Mouse (Mus musculus) spleen, adult 12 weeks (tissue): ENCODE measurements at regions not wholly inside any gene's neighbourhood (a gene's known extent, or its start where the extent isn't known, plus 50 kb on each side); places are given as distances from the start of the nearest gene placed in this dataset.
A peak's percentile ranks its signal among the peaks of the same experiment; 100 is the strongest.

Experiments used
- DNase-seq: peaks from one replicate; pipeline ENCODE4 v3.0.0; 2022; ENCODE audit warnings: low spot score

DNA sequence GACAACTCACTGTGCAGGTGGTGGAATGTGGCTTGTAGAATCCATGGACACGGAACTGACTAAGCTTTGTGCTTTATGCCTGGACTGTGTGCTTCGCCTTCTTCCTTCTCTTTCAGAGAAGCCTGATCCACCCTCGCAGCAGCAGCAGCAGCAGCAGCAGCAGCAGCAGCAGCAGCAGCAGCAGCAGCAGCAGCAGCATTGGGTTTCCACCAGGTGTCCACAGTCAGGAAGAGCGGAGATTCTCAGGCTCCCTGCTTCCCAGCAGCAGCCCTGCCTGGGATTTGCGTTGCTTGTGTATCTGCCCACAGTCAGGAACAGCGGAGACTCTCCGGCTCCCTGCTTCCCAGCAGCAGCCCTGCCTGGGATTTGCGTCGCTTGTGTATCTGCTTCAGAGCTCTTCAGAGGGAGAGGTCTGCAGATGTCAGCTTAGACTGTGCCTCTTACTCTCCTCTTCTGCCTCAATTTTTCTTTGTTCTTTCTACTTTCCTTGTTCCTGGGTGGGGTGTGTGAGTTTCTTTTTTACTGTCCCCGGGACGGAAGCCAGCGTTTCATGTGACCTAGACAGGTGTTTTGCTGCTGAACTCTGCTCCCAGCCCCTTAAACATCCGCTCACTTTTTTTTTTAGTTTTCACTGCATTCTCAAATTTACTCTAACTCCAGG, 168.1 kb upstream of the Olig3 start:
- DNase-seq, result peak; percentile 8

DNA sequence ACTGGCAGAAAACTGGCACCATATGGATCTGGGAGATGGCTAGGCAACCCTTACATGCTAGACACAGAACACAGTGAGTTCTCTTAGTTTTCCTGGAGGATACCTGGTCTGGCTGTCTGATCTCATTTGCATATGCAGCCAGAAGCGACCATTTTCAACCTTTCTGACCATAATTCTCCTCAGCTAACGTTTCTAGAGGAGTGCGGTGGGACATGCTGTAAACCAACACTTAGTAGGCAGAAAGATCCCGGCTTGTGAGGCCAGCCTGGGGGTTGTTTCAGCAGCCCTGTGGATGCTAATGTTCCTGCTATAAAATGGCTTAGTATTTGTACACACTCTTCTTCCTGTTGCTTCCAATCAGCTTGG, 168.6 kb upstream of the Olig3 start:
- DNase-seq, result no peak

DNA sequence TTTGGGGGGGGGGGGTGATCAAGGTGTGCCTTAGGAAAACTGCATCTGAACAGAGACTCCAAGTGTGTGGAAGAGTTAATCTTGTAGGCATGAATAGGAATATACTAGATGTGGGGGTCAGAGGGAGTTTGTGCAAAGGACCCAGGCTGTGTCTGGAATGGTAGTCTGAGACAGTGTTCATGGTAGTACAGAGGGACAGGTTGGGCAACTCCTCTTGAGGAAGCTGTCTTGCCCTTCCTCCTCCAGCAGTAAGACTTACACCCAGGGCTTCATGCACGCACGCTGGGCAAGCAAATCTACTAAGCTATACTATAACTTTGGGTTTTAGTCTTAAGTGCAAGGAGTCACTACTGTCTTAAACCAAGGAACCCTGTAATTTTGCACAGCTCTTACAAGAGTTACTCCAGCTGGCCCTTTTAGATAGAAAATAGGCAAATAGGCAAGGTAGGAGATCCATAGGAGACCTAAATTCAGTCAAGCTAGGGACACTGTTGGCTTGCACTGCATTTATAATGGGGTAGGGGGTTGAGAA, 169.2 kb upstream of the Olig3 start:
- DNase-seq, result no peak

DNA sequence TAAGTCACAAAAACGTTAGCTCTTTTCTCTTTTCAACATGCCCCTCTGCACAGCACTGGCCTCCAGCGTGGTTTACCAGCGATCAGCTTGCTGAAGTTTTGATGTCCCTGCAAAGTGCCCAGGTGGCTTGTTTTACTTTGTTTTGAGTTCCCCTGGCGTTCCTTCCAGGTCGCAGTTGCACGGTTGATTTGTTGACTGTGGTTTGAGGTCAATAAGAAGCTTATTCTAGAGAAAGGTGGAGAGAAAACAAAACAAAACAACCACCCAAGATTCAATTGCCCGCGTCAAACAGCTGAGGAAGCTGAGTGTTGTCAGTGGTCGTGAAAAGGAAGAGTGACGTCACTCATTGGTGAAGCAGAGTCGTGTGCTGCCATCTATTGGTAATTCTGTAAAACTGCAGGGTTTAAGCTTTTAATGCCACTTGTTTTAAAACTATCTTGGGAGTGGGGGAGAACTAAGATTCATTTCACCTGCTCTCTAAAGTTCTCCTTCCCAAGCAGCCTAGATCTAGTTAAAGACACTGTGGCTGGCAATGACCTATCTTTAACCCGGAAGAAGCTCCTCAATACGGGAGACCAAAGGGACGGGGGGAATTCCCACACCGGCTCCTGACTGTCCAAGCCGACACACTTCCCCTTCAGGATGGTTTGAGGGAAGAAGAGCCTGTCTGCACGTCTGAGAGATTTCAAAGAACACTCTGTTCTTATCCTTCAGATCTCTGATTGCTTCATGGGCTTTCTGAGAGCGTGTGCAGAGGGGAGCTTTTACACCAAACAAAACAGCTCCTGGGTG, 170.3 kb upstream of the Olig3 start:
- peak; percentile 14 for DNase-seq

DNA sequence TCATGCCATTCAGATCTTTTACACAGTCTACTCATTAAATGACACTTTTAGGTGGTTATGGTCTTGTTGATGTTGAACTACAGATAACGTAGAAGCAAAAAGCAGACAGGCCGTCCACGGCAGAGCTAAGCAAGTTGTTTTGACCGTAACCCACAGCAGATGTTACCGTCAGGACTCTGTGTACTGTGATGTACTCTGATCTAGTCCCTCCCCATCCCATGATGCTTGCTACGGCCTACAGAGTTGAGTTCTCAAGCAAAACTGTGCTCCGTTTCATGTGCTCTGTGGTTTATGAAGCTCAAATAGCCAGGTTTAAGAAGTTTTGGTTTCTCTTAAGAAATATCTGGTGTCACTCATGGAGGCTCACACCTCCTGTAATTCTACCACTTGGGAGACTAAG, 169.4 kb upstream of the Tnfaip3 start:
- peak; percentile 10 for DNase-seq

DNA sequence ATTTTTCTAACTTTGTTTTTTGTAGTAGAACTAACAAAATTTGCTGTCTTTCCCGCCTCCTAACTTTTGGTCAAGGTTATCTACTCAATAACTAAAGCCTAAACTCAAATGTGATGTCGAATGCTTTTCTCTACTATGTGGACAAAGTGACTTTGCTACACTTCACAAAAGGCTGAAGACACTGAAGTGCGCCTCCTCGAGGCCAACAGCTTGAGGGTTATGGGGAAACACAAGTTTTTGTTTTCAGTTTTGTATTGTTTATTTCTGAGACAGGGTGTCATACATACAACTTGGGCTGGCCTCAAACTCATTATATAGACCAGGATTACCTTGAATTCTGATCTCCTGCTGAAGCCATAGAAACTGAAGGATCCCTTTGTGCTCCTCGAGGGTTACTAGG, 162.4 kb upstream of the Tnfaip3 start:
- DNase-seq, result no peak

DNA sequence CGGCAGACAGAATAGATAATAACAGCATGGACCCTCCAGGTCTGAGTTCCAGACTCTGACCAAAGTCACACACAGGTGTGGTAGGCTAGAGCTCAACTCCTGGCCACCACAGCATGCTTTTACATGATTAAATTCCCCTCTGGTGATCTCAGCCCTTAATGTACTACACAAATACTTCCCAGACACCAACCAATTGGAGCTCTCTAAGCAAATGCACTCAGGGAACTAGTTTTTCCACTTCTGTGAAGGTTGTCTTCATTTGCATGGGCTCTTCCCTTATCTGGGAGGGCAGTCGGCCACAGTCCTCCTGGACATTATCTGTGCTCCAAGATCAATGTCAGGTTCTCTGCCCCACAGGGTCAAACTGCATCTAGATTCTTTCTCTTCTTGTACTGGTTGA, 162.0 kb upstream of the Tnfaip3 start:
- DNase-seq, result no peak

DNA sequence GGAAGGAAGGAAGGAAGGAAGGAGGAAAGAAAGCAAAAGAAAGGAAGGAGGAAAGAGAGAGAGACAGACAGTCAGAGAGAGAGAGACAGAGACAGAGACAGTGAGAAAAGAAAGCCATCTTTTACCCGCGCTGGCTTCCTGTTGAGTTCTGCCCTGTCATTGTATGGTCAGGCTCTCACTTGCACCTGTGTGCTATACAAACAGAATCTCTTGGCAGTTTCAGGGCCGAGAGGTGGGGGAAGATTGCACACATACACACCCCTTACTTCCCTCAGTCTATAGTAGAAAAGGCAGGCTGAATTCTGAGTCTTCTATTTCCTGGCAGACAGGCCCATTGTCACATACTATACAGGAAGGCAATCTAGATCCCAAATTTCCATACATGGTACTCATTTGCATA, 160.8 kb upstream of the Tnfaip3 start:
- DNase-seq, result no peak

DNA sequence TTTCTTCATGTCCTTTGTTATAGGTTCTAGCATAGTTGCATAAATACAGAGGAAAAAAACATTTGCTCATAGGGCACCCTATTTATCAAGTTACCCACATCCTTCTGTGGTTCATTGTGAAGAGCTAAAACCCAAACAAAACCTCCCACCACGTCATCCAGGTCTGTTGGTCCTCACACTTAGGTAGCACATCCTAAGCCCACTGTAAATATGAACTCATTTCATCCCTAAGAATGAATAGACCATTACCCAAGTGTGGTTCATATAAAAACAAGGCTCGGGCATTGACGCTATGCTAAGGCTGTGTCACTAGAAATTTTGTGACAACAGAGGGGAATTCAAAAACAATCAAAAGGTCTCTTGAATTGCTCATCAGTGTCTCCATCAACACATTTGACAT, 156.4 kb upstream of the Tnfaip3 start:
- DNase-seq, result no peak

DNA sequence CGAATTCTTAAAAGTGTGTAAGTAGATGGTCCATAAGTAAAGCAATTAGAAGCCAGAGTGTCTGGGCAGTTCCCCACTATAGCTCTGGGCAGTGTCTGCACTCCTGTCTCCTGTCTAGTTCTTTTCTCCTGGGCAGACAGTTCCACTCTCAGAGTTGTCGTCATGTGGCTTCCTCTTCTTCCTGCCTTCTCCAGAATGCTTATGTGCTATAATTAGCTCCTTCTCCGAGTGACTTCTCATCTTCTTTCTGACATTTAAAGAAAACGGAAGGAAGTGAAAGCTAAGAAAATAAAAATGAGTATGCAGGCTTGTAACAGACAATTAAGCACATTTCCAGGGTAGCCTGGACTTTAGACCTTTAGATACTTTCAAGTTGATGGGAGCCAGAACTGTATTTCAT, 155.1 kb upstream of the Tnfaip3 start:
- no peak for DNase-seq

DNA sequence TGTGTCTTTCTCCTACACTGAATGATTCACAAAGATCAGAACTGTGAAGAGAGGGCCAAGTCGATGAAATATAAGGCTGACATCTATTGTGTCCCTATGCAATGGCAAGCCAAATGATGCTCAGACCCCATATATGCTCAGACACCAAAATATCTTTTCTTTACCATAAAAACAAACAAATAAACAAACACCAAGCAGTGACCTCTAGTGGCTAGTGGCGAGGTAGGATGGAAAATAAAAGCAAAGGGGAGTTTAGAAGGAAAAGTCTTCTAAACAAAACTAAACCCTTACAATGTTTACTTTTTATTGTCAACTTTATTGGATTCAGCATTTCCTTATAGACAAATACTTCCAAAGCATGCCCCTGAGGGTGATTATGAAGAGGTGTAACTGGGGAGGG, 153.8 kb upstream of the Tnfaip3 start:
- DNase-seq, result no peak

DNA sequence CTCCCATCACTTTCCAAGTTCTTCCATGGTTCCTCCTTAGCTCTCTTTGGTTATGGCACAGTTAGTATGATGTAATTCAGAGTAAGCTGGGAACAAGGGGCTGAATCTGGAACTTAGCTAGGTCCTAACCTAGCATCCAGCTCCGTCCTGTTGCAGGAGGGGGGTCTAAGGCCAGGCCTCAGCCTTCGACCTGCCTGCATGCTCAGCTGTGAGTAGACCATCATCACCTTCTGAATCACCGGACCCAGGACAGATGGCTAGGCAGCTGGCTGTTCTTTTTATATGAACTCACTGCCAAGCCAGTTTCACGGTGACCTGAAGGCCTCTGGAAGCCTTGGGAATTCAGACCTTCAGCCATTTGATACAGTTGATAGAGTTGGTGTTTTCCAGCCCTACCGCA, 152.9 kb upstream of the Tnfaip3 start:
- DNase-seq, result no peak

DNA sequence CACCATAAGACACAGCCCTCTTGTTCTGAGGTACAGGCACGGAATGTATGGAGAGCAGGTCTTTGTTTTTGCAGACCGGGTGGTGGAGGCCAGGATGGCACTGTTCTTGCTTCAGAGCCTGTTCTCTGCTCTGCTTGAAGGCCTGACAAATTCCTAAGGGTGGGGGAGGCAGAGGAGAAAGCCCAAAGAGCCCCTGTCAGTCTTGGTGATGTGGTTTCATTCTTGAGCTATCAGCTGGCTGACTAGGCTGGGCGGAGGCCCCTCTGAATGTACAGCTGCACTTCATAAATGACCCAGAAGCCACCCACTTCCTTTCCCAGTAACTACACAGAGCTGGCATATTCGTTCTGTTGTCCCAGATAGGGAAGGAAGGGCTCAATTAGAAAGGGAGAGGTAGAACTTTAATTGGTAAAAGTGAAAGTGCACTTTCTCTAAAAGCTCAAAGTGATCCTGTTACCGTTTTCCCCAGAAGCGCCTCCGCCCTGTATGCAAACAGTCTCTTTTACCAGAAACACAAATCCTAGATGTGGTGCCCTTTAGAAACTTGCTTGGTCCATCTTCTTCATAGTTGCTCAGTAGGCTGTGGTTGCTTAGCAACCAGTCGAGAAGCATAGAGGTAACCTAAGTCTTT, 152.3 kb upstream of the Tnfaip3 start:
- DNase-seq, result no peak

DNA sequence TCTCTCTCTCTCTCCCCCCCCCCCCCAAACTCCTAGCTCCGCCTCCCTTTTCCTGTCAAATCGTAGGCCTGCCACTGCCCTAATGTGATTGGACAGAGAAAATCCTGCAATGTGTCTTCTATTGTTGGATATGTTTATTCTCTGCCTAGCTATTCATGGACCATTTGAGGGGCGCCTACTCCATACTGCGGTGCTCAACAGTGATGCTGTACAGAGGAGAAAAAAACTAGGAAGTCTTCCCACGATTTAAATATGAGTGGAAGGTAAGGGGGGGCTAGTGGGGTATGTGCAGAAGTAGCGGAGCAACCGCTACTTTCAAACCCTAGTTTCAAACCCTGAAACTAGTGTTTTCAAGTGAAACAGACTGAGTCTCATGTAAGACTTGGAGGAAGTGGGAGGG, 151.6 kb upstream of the Tnfaip3 start:
- no peak for DNase-seq

DNA sequence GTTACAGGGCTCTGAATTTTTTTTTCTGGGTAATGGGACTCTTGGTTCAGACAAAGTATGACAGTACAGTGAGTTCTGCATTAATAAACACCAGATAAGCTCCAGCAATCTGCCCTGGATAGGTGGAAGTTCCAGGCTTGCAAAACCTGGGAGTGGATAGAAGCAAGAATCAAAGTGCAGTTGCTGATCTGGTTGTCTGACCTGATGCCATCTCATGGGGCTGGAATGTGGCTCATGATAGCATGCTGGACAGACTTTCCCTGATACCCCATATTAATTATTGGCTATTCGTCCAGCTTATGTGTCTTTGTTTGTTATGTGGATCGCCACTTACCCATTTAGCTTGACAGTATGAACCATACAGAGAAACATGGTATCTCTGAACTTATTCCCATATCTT, 146.6 kb upstream of the Tnfaip3 start:
- DNase-seq, result no peak

DNA sequence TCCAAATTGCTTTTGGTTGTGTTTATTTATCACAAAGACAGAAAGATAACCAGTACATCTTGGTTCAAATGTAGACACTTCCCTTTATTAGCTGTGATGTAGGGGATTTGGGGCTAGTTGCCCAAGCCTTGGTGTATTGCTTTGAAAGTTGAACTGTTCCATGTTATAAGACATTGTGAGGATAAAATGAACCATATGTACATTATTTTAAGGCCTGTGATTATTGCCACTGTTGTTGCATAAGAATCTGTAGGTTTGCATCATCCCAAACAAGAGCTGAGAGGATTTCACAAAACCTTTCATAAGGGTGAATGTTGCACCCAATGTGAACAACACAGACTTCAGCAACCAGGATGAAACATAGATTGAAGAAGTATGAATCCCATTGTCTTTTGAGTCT, 145.7 kb upstream of the Tnfaip3 start:
- no peak for DNase-seq

DNA sequence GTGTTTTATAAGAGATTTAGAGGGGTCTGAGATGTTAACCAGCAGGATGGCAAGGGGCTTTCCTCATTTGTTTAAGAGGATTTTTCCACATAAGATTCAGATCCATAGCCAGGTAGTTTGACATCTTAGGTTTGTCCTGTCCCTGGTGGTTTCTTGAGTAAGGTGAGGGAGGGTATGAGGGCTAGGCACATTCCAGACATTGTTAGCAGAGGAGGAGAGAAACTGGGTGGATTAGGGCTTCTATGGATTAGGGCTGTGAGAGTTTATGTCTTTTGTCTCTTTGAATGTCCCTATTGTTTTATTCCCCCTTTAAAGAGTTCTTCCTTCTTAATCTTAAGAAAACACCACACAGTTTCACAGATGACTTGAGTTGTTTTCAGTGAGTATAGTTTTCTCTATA, 138.6 kb upstream of the Tnfaip3 start:
- DNase-seq, result no peak

DNA sequence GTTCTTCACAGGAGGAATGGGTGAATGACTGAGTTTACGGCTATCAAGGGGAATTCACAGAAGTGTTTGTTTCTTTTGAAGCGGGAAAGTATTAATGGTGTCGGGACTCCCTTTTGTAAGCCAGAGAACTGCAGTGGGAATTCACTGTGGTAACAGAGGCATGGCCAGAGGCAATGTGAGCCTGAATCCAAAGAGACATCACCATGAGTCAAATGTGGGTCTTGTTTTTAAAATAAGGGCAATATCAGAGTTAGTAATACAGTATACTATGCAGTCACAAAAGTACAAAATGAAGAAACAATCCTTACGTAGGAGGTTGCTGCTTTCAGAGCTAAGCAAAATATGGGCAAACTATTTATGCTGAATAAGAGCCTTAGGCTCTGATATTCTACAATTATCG, 137.3 kb upstream of the Tnfaip3 start:
- DNase-seq, result no peak

DNA sequence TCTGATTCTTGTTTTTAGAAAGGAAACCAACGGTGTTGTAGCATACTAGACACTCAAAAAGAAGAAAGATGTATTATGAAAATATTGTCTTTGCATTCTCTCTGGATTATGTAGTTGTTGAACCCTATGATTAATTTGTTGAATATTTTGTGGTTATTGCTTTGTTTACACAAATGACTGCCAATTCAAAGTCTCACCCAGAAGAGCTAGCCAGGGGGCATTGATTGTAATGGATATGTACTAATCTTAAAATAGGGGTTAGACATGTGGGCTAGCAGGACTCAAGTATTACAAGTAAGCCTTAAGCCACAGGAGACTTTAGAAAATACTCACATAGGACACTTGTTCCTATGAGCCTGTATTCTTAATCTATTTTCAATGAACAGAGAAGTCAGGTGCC, 135.3 kb upstream of the Tnfaip3 start:
- no peak for DNase-seq

DNA sequence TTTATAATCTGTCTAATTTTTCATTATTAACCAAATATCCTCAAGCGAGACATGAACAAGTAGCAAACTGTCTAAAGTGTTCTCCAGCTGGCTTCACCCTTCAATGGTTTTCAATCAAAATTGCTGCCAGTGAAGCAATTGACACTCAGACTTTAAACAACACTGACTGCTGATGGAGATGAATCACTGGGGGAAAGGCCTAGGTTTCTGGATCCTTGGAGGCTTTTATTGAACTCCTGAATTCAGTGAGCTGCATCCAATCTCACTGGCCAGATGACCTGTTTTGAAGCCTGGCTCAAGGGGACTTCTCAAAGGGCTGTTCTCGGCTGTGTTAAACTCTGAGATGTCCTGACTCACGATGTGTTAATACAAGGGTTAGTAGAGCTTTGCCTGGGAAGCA, 134.5 kb upstream of the Tnfaip3 start:
- no peak for DNase-seq

DNA sequence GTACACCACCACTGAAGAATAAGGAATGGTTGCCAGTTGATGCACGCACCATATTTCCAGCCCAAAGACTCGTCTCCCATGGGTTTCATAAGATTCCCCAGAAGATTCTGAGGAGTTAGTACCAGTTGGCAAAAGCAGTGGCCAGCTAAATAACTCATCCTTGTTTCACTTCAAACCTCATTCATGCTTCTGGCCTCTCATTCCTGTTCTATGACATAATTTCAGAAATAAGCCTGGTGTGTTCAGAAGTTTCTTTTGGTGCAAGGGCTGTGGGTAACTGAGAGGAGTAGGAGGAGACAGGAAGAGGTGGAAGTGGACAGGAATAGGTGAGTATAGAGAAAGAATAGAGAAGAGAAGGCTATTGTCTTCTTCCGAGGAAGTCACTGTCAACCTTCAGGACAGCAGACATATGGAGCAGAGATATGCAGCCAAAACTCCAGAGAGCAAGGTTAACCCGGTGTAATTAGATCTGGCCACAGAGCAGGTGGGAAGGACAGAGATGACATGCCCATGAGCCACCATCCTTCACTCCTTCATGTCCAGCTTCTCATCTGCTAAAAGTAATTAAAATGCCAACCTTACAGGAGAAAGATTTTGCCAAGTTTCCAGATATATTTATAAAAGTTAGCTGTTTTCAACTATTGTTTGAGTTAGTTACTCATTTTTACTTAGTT, 133.9 kb upstream of the Tnfaip3 start:
- no peak for DNase-seq

DNA sequence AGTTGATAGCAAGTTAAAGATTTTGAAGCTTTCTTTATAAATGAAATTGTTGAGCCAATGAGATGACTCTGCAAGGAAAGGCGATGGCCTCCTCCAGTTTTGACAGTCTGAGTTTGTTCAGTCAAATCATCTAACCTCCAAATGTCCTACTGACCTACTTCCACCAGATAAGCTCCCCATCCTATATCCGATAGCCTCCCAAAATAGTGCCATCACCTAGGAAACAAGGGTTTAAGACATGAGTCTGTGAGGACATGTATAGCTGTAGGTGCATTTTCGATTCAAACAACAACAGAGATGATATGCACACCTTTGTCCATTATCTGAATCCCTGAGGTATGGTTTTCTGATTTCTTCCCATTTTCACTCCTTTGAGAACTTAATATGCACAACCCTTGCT, 126.0 kb upstream of the Tnfaip3 start:
- no peak for DNase-seq

DNA sequence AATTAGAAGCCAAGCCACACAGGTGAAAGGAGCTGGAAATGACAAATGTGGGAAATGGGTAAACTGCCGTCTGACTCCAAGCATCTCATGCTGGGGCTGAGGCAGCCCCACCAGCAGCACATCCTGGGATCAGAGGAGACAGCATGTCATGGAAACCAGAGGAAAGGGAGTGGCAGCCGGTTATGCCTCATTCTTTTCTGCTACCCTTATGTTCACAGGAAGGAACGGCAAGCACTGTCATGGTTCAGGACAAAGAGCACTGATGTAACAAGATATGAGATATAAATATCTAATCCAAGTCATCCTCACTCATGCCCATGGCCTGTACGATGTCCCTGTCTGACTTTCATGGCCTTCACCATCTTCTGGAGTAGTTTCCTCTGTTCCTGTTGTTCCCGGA, 125.2 kb upstream of the Tnfaip3 start:
- DNase-seq, result no peak
